Mouse (Mus musculus) urinary bladder, postnatal 4 days (tissue): ENCODE results near the gene Gm49486.
A peak's percentile ranks its signal among the peaks of the same experiment; 100 is the strongest.

ENCODE experiments used
- DNase-seq, 2 experiments: peaks; one replicate each; pipeline ENCODE4 v3.0.0; 2021 to 2022; ENCODE audit warnings: low spot score in 2 of 2

Gene Gm49486

GRCm38 (mm10) chr15:79229058-79229821, at the start of gene Gm49486, which contains the start of gene Pick1:
Gene Gm49486, plus strand, starts transcription at chr15:79229391.
Gene Pick1, plus strand, starts transcription at chr15:79229173.
- DNase-seq = peak; percentile 82 to 87

GRCm38 (mm10) chr15:79185213-79185612, 44.0 kb upstream of the Gm49486 start:
- no peak for DNase-seq

- DNase-seq = no peak
Observed at GRCm38 (mm10) chr15:79187819-79188218, 41.4 kb upstream of the Gm49486 start.

GRCm38 (mm10) chr15:79191426-79191825, 37.8 kb upstream of the Gm49486 start:
- no peak for DNase-seq

- no peak for DNase-seq
Observed at GRCm38 (mm10) chr15:79192450-79192849, 36.7 kb upstream of the Gm49486 start.

GRCm38 (mm10) chr15:79192885-79193845, 36.0 kb upstream of the Gm49486 start:
- DNase-seq = peak in 1 of 2 experiments; percentile 37

- DNase-seq = no peak
Observed at GRCm38 (mm10) chr15:79194048-79194447, 35.1 kb upstream of the Gm49486 start.

- no peak for DNase-seq
Observed at GRCm38 (mm10) chr15:79194946-79195345, 34.2 kb upstream of the Gm49486 start.

GRCm38 (mm10) chr15:79195492-79195891, 33.7 kb upstream of the Gm49486 start:
- DNase-seq = no peak

- no peak for DNase-seq
Observed at GRCm38 (mm10) chr15:79199390-79199976, 29.7 kb upstream of the Gm49486 start.

- DNase-seq = no peak
Observed at GRCm38 (mm10) chr15:79201491-79202150, 27.6 kb upstream of the Gm49486 start.

GRCm38 (mm10) chr15:79202575-79202974, 26.6 kb upstream of the Gm49486 start:
- no peak for DNase-seq

GRCm38 (mm10) chr15:79208211-79208610, 21.0 kb upstream of the Gm49486 start:
- DNase-seq = no peak

- peak in 1 of 2 experiments; percentile 56 for DNase-seq
Observed at GRCm38 (mm10) chr15:79208758-79209439, 20.3 kb upstream of the Gm49486 start.

- peak in 1 of 2 experiments; percentile 54 for DNase-seq
Observed at GRCm38 (mm10) chr15:79210357-79210756, 18.8 kb upstream of the Gm49486 start.

GRCm38 (mm10) chr15:79212750-79213446, 16.3 kb upstream of the Gm49486 start:
- peak in 1 of 2 experiments; percentile 56 for DNase-seq

GRCm38 (mm10) chr15:79213591-79213990, 15.6 kb upstream of the Gm49486 start:
- peak in 1 of 2 experiments; percentile 57 for DNase-seq

- no peak for DNase-seq
Observed at GRCm38 (mm10) chr15:79216191-79216590, 13.0 kb upstream of the Gm49486 start.

- DNase-seq = no peak
Observed at GRCm38 (mm10) chr15:79219572-79219971, 9.6 kb upstream of the Gm49486 start.

GRCm38 (mm10) chr15:79223641-79224040, 5.5 kb upstream of the Gm49486 start:
- DNase-seq = no peak
